Mouse (Mus musculus) lung, embryonic 15.5 days (tissue): ENCODE data around the gene Nfe2l3. TPM values are rescaled to one million over a fixed set of nuclear protein-coding genes. Genes with fewer than 3 reads are reported as not detected.
A peak's percentile ranks its signal among the peaks of the same experiment; 100 is the strongest.
"Not testable (repeated sequence)": the region's sequence is repeated elsewhere in the genome, so short reads cannot be mapped to it uniquely, and the experiment has no call there.

Experiments used
- ATAC-seq: fragments of 200-750 bp; cut with Nextera tagmentation; 2 replicates; pipeline ENCODE4 v1.8.0; 2017; ENCODE audit warnings: moderate number of reproducible peaks, borderline replicate concordance; ENCODE audit not compliant: low FRiP score, low TSS enrichment; ENCODE audit errors: extremely low read depth
- H3K27ac ChIP-seq: fragments of 300-500 bp; sonication (generic); 2 replicates; pipeline ENCODE4 v1.5.1; 2015; ENCODE audit warnings: moderate library complexity, mild to moderate bottlenecking, inconsistent platforms
- H3K27me3 ChIP-seq: fragments of 300-500 bp; sonication (generic); 2 replicates; pipeline ENCODE4 v1.6.1; 2015; ENCODE audit warnings: inconsistent platforms
- H3K36me3 ChIP-seq: fragments of 300-500 bp; sonication (generic); 2 replicates; pipeline ENCODE4 v1.6.1; 2015; ENCODE audit warnings: inconsistent platforms
- H3K4me1 ChIP-seq: fragments of 300-500 bp; sonication (generic); 2 replicates; pipeline ENCODE4 v1.6.1; 2015; ENCODE audit warnings: inconsistent platforms
- H3K4me2 ChIP-seq: fragments of 300-500 bp; sonication (generic); 2 replicates; pipeline ENCODE4 v1.6.1; 2015; ENCODE audit warnings: inconsistent platforms, mild to moderate bottlenecking, moderate library complexity
- H3K4me3 ChIP-seq: fragments of 300-500 bp; sonication (generic); 2 replicates; pipeline ENCODE4 v1.5.1; 2015; ENCODE audit warnings: mild to moderate bottlenecking, inconsistent platforms
- H3K9ac ChIP-seq: fragments of 300-500 bp; sonication (generic); 2 replicates; pipeline ENCODE4 v1.6.1; 2015; ENCODE audit warnings: inconsistent platforms
- H3K9me3 ChIP-seq: fragments of 300-500 bp; sonication (generic); 2 replicates; pipeline ENCODE4 v1.6.1; 2016; ENCODE audit warnings: inconsistent platforms
- WGBS: fragments of 180-500 bp; shearing (Covaris S2); methylation state at CpG from one replicate; pipeline ENCODE4 v1.1.7; 2015; 5-methylcytosine and 5-hydroxymethylcytosine counted together
- polyA plus RNA-seq: library from polyadenylated mRNA; unstranded; fragments of >200 nt; fragmentation: Nextera tagmentation; extraction: Ambion mirVana; gene quantifications from 2 replicates; pipeline ENCODE4 v1.2.1, GENCODE M21; 2015

Nfe2l3 gene
- polyA plus RNA-seq, 1 experiment from 2014 or later: 3.4 TPM

GRCm38 (mm10) chr6:51471782-51472181, 39.3 kb downstream of the Nfe2l3 start:
- WGBS: 4% methylated on average over 3 of the region's 3 CpGs
- Histone ChIP-seq H3K4me3 (peak overlapping the region; percentile 76), H3K9me3 (no peaks in the 10 kb centered on the region), H3K4me1 (peaks cover 20% of the 10 kb centered on the region), H3K4me2 (peak overlapping the region; percentile 65), H3K27me3 (no peaks in the 10 kb centered on the region), H3K27ac (no peak overlapping the region), H3K9ac (peak overlapping the region; percentile 43), H3K36me3 (peaks cover 39% of the 10 kb centered on the region)
- no peak for ATAC-seq

GRCm38 (mm10) chr6:51472213-51472612, 39.7 kb downstream of the Nfe2l3 start:
- WGBS: 30% methylated on average over 4 of the region's 4 CpGs
- no peak overlapping the region for H3K27ac ChIP-seq
- H3K36me3 ChIP-seq: peaks cover 40% of the 10 kb centered on the region
- peak overlapping the region; percentile 76 for H3K4me3 ChIP-seq
- peak overlapping the region; percentile 65 for H3K4me2 ChIP-seq
- H3K9ac ChIP-seq: peak overlapping the region; percentile 43
- H3K4me1 ChIP-seq: peaks cover 17% of the 10 kb centered on the region
- no peaks in the 10 kb centered on the region for H3K27me3 ChIP-seq
- H3K9me3 ChIP-seq: no peaks in the 10 kb centered on the region
- ATAC-seq: no peak

GRCm38 (mm10) chr6:51479136-51479731, 46.8 kb downstream of the Nfe2l3 start:
- Histone ChIP-seq H3K27ac (no peak overlapping the region), H3K4me3 (no peak overlapping the region), H3K9me3 (no peaks in the 10 kb centered on the region), H3K4me2 (no peak overlapping the region), H3K36me3 (peaks cover 72% of the 10 kb centered on the region), H3K27me3 (no peaks in the 10 kb centered on the region), H3K4me1 (no peaks in the 10 kb centered on the region), H3K9ac (no peak overlapping the region)
- ATAC-seq: no peak
- 90% methylated on average over 4 of the region's 4 CpGs for WGBS

- Histone ChIP-seq H3K9me3 (no peaks in the 10 kb centered on the region), H3K4me2 (no peak overlapping the region), H3K36me3 (peaks cover 56% of the 10 kb centered on the region), H3K9ac (no peak overlapping the region), H3K27me3 (no peaks in the 10 kb centered on the region), H3K27ac (no peak overlapping the region), H3K4me1 (no peaks in the 10 kb centered on the region), H3K4me3 (no peak overlapping the region)
- WGBS: 89% methylated on average over 8 of the region's 8 CpGs
- no peak for ATAC-seq
Measured at GRCm38 (mm10) chr6:51481548-51481947, 49.1 kb downstream of the Nfe2l3 start.

- H3K4me3 ChIP-seq: no peak overlapping the region
- WGBS: 92% methylated on average over 3 of the region's 3 CpGs
- H3K9me3 ChIP-seq: no peaks in the 10 kb centered on the region; the same call in 1 of the 2 replicates
- H3K27me3 ChIP-seq: no peaks in the 10 kb centered on the region
- no peaks in the 10 kb centered on the region for H3K4me1 ChIP-seq
- no peak overlapping the region for H3K4me2 ChIP-seq
- H3K27ac ChIP-seq: no peak overlapping the region
- peaks cover 42% of the 10 kb centered on the region for H3K36me3 ChIP-seq
- ATAC-seq: no peak
- no peak overlapping the region for H3K9ac ChIP-seq
Measured at GRCm38 (mm10) chr6:51483861-51484260, 51.4 kb downstream of the Nfe2l3 start.

GRCm38 (mm10) chr6:51484556-51484955, 52.1 kb downstream of the Nfe2l3 start:
- 89% methylated on average over 8 of the region's 8 CpGs for WGBS
- not testable (repeated sequence) for H3K27ac ChIP-seq, H3K4me2 ChIP-seq, H3K27me3 ChIP-seq, H3K4me1 ChIP-seq, H3K9me3 ChIP-seq, H3K4me3 ChIP-seq, ATAC-seq, H3K9ac ChIP-seq
- H3K36me3 ChIP-seq: peaks cover 35% of the 10 kb centered on the region

GRCm38 (mm10) chr6:51485646-51486045, 53.2 kb downstream of the Nfe2l3 start:
- Histone ChIP-seq H3K9me3 (no peaks in the 10 kb centered on the region; the same call in 1 of the 2 replicates), H3K9ac (no peak overlapping the region), H3K27ac (no peak overlapping the region), H3K4me3 (no peak overlapping the region), H3K4me1 (no peaks in the 10 kb centered on the region), H3K36me3 (peaks cover 25% of the 10 kb centered on the region), H3K27me3 (no peaks in the 10 kb centered on the region), H3K4me2 (no peak overlapping the region)
- WGBS: 47% methylated on average over 2 of the region's 2 CpGs
- ATAC-seq: no peak

- H3K27ac ChIP-seq: no peak overlapping the region
- no peaks in the 10 kb centered on the region for H3K27me3 ChIP-seq
- H3K4me1 ChIP-seq: no peaks in the 10 kb centered on the region
- no peak overlapping the region for H3K9ac ChIP-seq
- no peak overlapping the region for H3K4me2 ChIP-seq
- no peaks in the 10 kb centered on the region; the same call in 1 of the 2 replicates for H3K9me3 ChIP-seq
- 38% methylated on average over 7 of the region's 7 CpGs for WGBS
- peaks cover 20% of the 10 kb centered on the region for H3K36me3 ChIP-seq
- H3K4me3 ChIP-seq: no peak overlapping the region
- ATAC-seq: no peak
Measured at GRCm38 (mm10) chr6:51486076-51486710, 53.7 kb downstream of the Nfe2l3 start.

GRCm38 (mm10) chr6:51486731-51487130, 54.3 kb downstream of the Nfe2l3 start:
- no peak overlapping the region for H3K4me3 ChIP-seq
- H3K36me3 ChIP-seq: peaks cover 14% of the 10 kb centered on the region
- no peaks in the 10 kb centered on the region; the same call in 1 of the 2 replicates for H3K9me3 ChIP-seq
- ATAC-seq: no peak
- 88% methylated on average over 5 of the region's 5 CpGs for WGBS
- no peak overlapping the region for H3K4me2 ChIP-seq
- H3K27me3 ChIP-seq: no peaks in the 10 kb centered on the region
- no peak overlapping the region for H3K27ac ChIP-seq
- no peaks in the 10 kb centered on the region for H3K4me1 ChIP-seq
- no peak overlapping the region for H3K9ac ChIP-seq

GRCm38 (mm10) chr6:51489787-51490186, 57.3 kb downstream of the Nfe2l3 start:
- no peaks in the 10 kb centered on the region for H3K36me3 ChIP-seq
- ATAC-seq: no peak
- no peak overlapping the region for H3K9ac ChIP-seq
- no peaks in the 10 kb centered on the region for H3K4me1 ChIP-seq
- H3K27ac ChIP-seq: no peak overlapping the region
- H3K9me3 ChIP-seq: no peaks in the 10 kb centered on the region; the same call in 1 of the 2 replicates
- H3K27me3 ChIP-seq: no peaks in the 10 kb centered on the region
- H3K4me2 ChIP-seq: no peak overlapping the region
- no peak overlapping the region for H3K4me3 ChIP-seq
- WGBS: 52% methylated on average over 2 of the region's 2 CpGs

GRCm38 (mm10) chr6:51497321-51498111, 65.0 kb downstream of the Nfe2l3 start:
- no peak overlapping the region for H3K4me3 ChIP-seq
- ATAC-seq: no peak
- H3K4me1 ChIP-seq: no peaks in the 10 kb centered on the region
- no peaks in the 10 kb centered on the region for H3K9me3 ChIP-seq
- H3K4me2 ChIP-seq: no peak overlapping the region
- no peaks in the 10 kb centered on the region for H3K27me3 ChIP-seq
- WGBS: 58% methylated on average over 8 of the region's 8 CpGs
- H3K36me3 ChIP-seq: no peaks in the 10 kb centered on the region
- no peak overlapping the region for H3K27ac ChIP-seq
- H3K9ac ChIP-seq: no peak overlapping the region

GRCm38 (mm10) chr6:51505671-51506070, 73.2 kb downstream of the Nfe2l3 start:
- no peak for ATAC-seq
- no peak overlapping the region for H3K4me2 ChIP-seq
- 27% methylated on average over 1 of the region's 1 CpGs for WGBS
- H3K4me1 ChIP-seq: no peaks in the 10 kb centered on the region
- H3K36me3 ChIP-seq: no peaks in the 10 kb centered on the region
- no peak overlapping the region for H3K4me3 ChIP-seq
- H3K27me3 ChIP-seq: no peaks in the 10 kb centered on the region
- no peaks in the 10 kb centered on the region for H3K9me3 ChIP-seq
- H3K9ac ChIP-seq: no peak overlapping the region
- H3K27ac ChIP-seq: no peak overlapping the region
